24 mouse cellular contexts compared by ENCODE assay signal in genomic region chr3:135529670-135530069, GRCm38 (mm10).
"Had no signal": no experiment of that assay in that cellular context is flagged by ENCODE, and none has a peak within 500 bp of the region (broad histone marks: within the 10 kb centered on the region; RNA-seq: fewer than 3 reads in every experiment).

No protein-coding gene starts in this region.

- H3K4me3 ChIP-seq: gastrocnemius, adult 2 months; heart, embryonic 10.5 days; heart, embryonic 12.5 days; intestine, embryonic 15.5 days; layer of hippocampus, adult 2 months; left cerebral cortex, adult 2 months; limb, embryonic 10.5 days; limb, embryonic 12.5 days had no signal

- H3K27ac ChIP-seq: gastrocnemius, adult 2 months; heart, embryonic 10.5 days; hindbrain, embryonic 14.5 days; intestine, embryonic 15.5 days; layer of hippocampus, adult 2 months; left cerebral cortex, adult 2 months; limb, embryonic 10.5 days; limb, embryonic 12.5 days had no signal

- ATAC-seq: forebrain, embryonic 16.5 days; inflammation-experienced regulatory T-cells, adult 6 months; intestine, embryonic 15.5 days; intestine, postnatal 0 days had no signal

- H3K27me3 ChIP-seq: heart, embryonic 12.5 days; intestine, embryonic 15.5 days; limb, embryonic 12.5 days had no signal

- H3K9ac ChIP-seq: heart, embryonic 12.5 days; hindbrain, embryonic 14.5 days; intestine, embryonic 15.5 days; limb, embryonic 12.5 days had no signal

- H3K4me1 ChIP-seq: heart, embryonic 10.5 days; intestine, embryonic 15.5 days; limb, embryonic 10.5 days; limb, embryonic 12.5 days had no signal

- H3K36me3 ChIP-seq: intestine, embryonic 15.5 days; limb, embryonic 10.5 days; limb, embryonic 12.5 days had no signal

- DNase-seq: gastrocnemius, adult 2 months; gastrocnemius, postnatal 10 days; gastrocnemius, postnatal 25 days; heart, adult 18-20 months; heart, postnatal 10 days; heart, postnatal 4 days; kidney, adult 18-20 months; kidney, adult 8-10 months; kidney, postnatal 10 days; kidney, postnatal 25 days; kidney, postnatal 4 days; liver had no signal

- H3K4me2 ChIP-seq: heart, embryonic 12.5 days; hindbrain, embryonic 14.5 days; intestine, embryonic 15.5 days; limb, embryonic 12.5 days; liver, embryonic 11.5 days had no signal

- H3K9me3 ChIP-seq: heart, embryonic 10.5 days; heart, embryonic 12.5 days; intestine, embryonic 15.5 days; limb, embryonic 10.5 days; limb, embryonic 12.5 days had no signal
